In genomic region chr19:57838546-57838945, GRCm38 (mm10) we compare ENCODE assay signal across 26 mouse cellular contexts.
DNase-seq lines count a peak whose midpoint lies in the region; ATAC-seq and TF ChIP-seq lines count a peak whose summit lies in the region.
"Had no signal": no experiment of that assay in that cellular context is flagged by ENCODE, and none has a peak within 500 bp of the region (broad histone marks: within the 10 kb centered on the region; RNA-seq: fewer than 3 reads in every experiment).

No protein-coding gene starts in this region.

- DNase-seq in hindbrain, postnatal 0 days (ENCODE audit: low spot score), result no peak
- no peak for DNase-seq in midbrain, embryonic 10.5 days (ENCODE audit: low spot score)
- DNase-seq in mesoderm, embryonic 11.5 days (ENCODE audit: low read depth, low spot score), result peak; percentile 10
- DNase-seq in adrenal gland, postnatal 36 days, result no peak
- DNase-seq: adrenal gland, adult 2 months; adrenal gland, postnatal 14 days; B cell, adult 2 months; cerebellum, adult 18-20 months; cerebellum, adult 9-10 months; cerebellum, postnatal 14 days; gastrocnemius, postnatal 25 days; heart, adult 18-20 months; heart, postnatal 10 days; heart, postnatal 36 days had no signal

- H3K36me3 ChIP-seq in hindbrain, embryonic 13.5 days, result 0 out of 2 replicates have a peak, but pooled peaks cover 4% of the 10 kb centered on the region
- H3K36me3 ChIP-seq in hindbrain, postnatal 0 days (ENCODE audit: insufficient read depth, low read length), result no peaks in the 10 kb centered on the region
- H3K36me3 ChIP-seq in midbrain, embryonic 15.5 days (replicated peaks), result no peaks in the 10 kb centered on the region
- peaks cover 6% of the 10 kb centered on the region; the same call in 1 of the 2 replicates for H3K36me3 ChIP-seq in midbrain, embryonic 10.5 days
- H3K36me3 ChIP-seq: G1E; heart, embryonic 15.5 days; intestine, embryonic 15.5 days had no signal

- H3K9me3 ChIP-seq in hindbrain, embryonic 13.5 days, result no peaks in the 10 kb centered on the region
- H3K9me3 ChIP-seq in hindbrain, postnatal 0 days (ENCODE audit: low read length), result no peaks in the 10 kb centered on the region
- no peaks in the 10 kb centered on the region for H3K9me3 ChIP-seq in midbrain, embryonic 15.5 days
- H3K9me3 ChIP-seq in midbrain, embryonic 10.5 days (replicated peaks), result peaks cover 6% of the 10 kb centered on the region; the same call in 1 of the 2 replicates
- H3K9me3 ChIP-seq: embryonic facial prominence, embryonic 12.5 days; embryonic facial prominence, embryonic 15.5 days; heart, embryonic 15.5 days; intestine, embryonic 15.5 days had no signal

- TF ChIP-seq CTCF in hindbrain, postnatal 0 days (IDR thresholded peaks at IDR 0.05; ENCODE audit: low read depth), result no peak

- WGBS in hindbrain, embryonic 13.5 days, result 49% methylated on average over 9 of the region's 9 CpGs
- 61% methylated on average over 9 of the region's 9 CpGs for WGBS in hindbrain, postnatal 0 days
- 67% methylated on average over 9 of the region's 9 CpGs for WGBS in midbrain, embryonic 15.5 days
- WGBS in midbrain, embryonic 10.5 days, result 93% methylated on average over 9 of the region's 9 CpGs

- H3K4me3 ChIP-seq in hindbrain, embryonic 13.5 days, result no peak overlapping the region
- no peak overlapping the region for H3K4me3 ChIP-seq in hindbrain, postnatal 0 days (ENCODE audit: low read length)
- H3K4me3 ChIP-seq in midbrain, embryonic 15.5 days, result no peak overlapping the region
- H3K4me3 ChIP-seq in midbrain, embryonic 10.5 days, result no peak overlapping the region
- H3K4me3 ChIP-seq: embryonic facial prominence, embryonic 12.5 days; embryonic facial prominence, embryonic 15.5 days; heart, embryonic 12.5 days; heart, embryonic 15.5 days; intestine, embryonic 15.5 days had no signal

- peaks cover 12% of the 10 kb centered on the region; the same call in 1 of the 2 replicates for H3K4me1 ChIP-seq in hindbrain, embryonic 13.5 days (replicated peaks)
- no peaks in the 10 kb centered on the region for H3K4me1 ChIP-seq in hindbrain, postnatal 0 days (ENCODE audit: insufficient read depth, low read length)
- 0 out of 2 replicates have a peak, but pooled peaks cover 3% of the 10 kb centered on the region for H3K4me1 ChIP-seq in midbrain, embryonic 15.5 days
- H3K4me1 ChIP-seq in midbrain, embryonic 10.5 days, result no peaks in the 10 kb centered on the region
- H3K4me1 ChIP-seq: embryonic facial prominence, embryonic 12.5 days; embryonic facial prominence, embryonic 15.5 days; heart, embryonic 15.5 days; intestine, embryonic 15.5 days had no signal

- ATAC-seq in hindbrain, embryonic 13.5 days (ENCODE audit: low FRiP score), result no peak
- no peak for ATAC-seq in hindbrain, postnatal 0 days
- ATAC-seq in midbrain, embryonic 15.5 days (replicated peaks), result no peak
- no peak for ATAC-seq in activated CD4-positive, CD25-positive, alpha-beta regulatory T cell, adult 4 months
- ATAC-seq: forebrain, embryonic 14.5 days; intestine, embryonic 15.5 days; Patski had no signal

- no peak overlapping the region for H3K4me2 ChIP-seq in hindbrain, embryonic 13.5 days
- no peak overlapping the region for H3K4me2 ChIP-seq in hindbrain, postnatal 0 days (ENCODE audit: low read depth, low read length)
- H3K4me2 ChIP-seq in midbrain, embryonic 15.5 days, result no peak overlapping the region
- H3K4me2 ChIP-seq: embryonic facial prominence, embryonic 12.5 days; embryonic facial prominence, embryonic 15.5 days; heart, embryonic 12.5 days; heart, embryonic 15.5 days; intestine, embryonic 15.5 days had no signal

- no peak overlapping the region for H3K9ac ChIP-seq in hindbrain, embryonic 13.5 days
- H3K9ac ChIP-seq in hindbrain, postnatal 0 days (replicated peaks; ENCODE audit: low read length), result no peak overlapping the region
- H3K9ac ChIP-seq in midbrain, embryonic 15.5 days, result no peak overlapping the region
- H3K9ac ChIP-seq: embryonic facial prominence, embryonic 12.5 days; embryonic facial prominence, embryonic 15.5 days; heart, embryonic 12.5 days; heart, embryonic 15.5 days; intestine, embryonic 15.5 days had no signal

- no peaks in the 10 kb centered on the region for H3K27me3 ChIP-seq in hindbrain, embryonic 13.5 days
- no peaks in the 10 kb centered on the region for H3K27me3 ChIP-seq in hindbrain, postnatal 0 days (ENCODE audit: insufficient read depth, low read length)
- H3K27me3 ChIP-seq in midbrain, embryonic 15.5 days (replicated peaks), result no peaks in the 10 kb centered on the region
- H3K27me3 ChIP-seq in midbrain, embryonic 10.5 days (ENCODE audit: low read depth, poor library complexity, severe bottlenecking), result no peaks in the 10 kb centered on the region
- H3K27me3 ChIP-seq: CH12.LX; embryonic facial prominence, embryonic 12.5 days; embryonic facial prominence, embryonic 15.5 days; heart, embryonic 12.5 days; heart, embryonic 15.5 days; intestine, embryonic 15.5 days; Patski had no signal

- peak overlapping the region; percentile 67; the same call in 1 of the 2 replicates for H3K27ac ChIP-seq in hindbrain, embryonic 13.5 days
- H3K27ac ChIP-seq in hindbrain, postnatal 0 days, result no peak overlapping the region
- H3K27ac ChIP-seq in midbrain, embryonic 15.5 days, result peak overlapping the region; percentile 29; the same call in 1 of the 2 replicates
- no peak overlapping the region for H3K27ac ChIP-seq in midbrain, embryonic 10.5 days (replicated peaks)
- H3K27ac ChIP-seq: embryonic facial prominence, embryonic 12.5 days; embryonic facial prominence, embryonic 15.5 days; heart, embryonic 15.5 days; intestine, embryonic 15.5 days had no signal

Comparison
In these comparisons a context has a peak if more than half of its experiments do, and no peak if none do; other contexts are left out.
1. H3K27ac ChIP-seq: peak in hindbrain, embryonic 13.5 days (single experiment) and midbrain, embryonic 15.5 days (single experiment); none in hindbrain, postnatal 0 days (single experiment) and midbrain, embryonic 10.5 days (single experiment).